Mouse (Mus musculus): ENCODE results near the gene Ube2a. TPM values are rescaled to one million over a fixed set of nuclear protein-coding genes. Genes with fewer than 3 reads are reported as not detected.
A peak's percentile ranks its signal among the peaks of the same experiment; 100 is the strongest.
"Not testable (repeated sequence)": the region's sequence is repeated elsewhere in the genome, so short reads cannot be mapped to it uniquely, and the experiment has no call there.

The Ube2a gene
- total RNA-seq (2022) = 10 to 100 TPM; 45.6 to 57.6 (median 53.9) TPM

- DNase-seq (ENCODE audit: low spot score in 2 of 2) = no peak
Measured at GRCm38 (mm10) chrX:36873765-36874164, at the start of gene Ube2a, which contains the start of gene C330007P06Rik. TSS of gene Ube2a (plus strand) at chrX:36873900. TSS of gene C330007P06Rik (minus strand) at chrX:36874111.

- DNase-seq (ENCODE audit: low spot score in 2 of 2) = no peak
Measured at GRCm38 (mm10) chrX:36823932-36824711, 49.6 kb upstream of the Ube2a start.

- no peak for DNase-seq (ENCODE audit: low spot score in 2 of 2)
Measured at GRCm38 (mm10) chrX:36825032-36825431, 48.7 kb upstream of the Ube2a start.

- DNase-seq (ENCODE audit: low spot score in 2 of 2) = no peak
Measured at GRCm38 (mm10) chrX:36826873-36827272, 46.8 kb upstream of the Ube2a start.

DNA sequence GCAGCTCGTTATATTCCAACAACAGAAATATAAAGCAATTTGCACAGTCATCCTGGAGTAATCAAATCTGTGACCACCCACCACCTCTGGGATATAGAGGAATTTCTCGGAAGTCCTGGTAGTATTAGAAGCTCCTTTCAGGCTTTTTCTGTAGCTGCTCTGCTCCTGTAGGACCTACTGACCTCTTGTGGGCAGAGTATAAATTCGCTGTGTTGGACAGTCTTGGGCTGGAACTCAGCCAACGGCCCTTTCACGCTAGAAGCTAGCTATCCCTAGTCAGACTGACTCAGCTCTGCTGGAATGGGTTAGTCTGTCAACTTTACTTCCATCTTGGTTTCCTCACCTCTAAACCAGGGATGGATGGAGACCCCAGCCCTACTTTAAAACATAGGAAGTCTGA is 43.4 kb upstream of the Ube2a start:
- no peak for DNase-seq (ENCODE audit: low spot score in 2 of 2)

GRCm38 (mm10) chrX:36831632-36832031 is 42.1 kb upstream of the Ube2a start:
- DNase-seq (ENCODE audit: low spot score in 2 of 2) = no peak

DNA sequence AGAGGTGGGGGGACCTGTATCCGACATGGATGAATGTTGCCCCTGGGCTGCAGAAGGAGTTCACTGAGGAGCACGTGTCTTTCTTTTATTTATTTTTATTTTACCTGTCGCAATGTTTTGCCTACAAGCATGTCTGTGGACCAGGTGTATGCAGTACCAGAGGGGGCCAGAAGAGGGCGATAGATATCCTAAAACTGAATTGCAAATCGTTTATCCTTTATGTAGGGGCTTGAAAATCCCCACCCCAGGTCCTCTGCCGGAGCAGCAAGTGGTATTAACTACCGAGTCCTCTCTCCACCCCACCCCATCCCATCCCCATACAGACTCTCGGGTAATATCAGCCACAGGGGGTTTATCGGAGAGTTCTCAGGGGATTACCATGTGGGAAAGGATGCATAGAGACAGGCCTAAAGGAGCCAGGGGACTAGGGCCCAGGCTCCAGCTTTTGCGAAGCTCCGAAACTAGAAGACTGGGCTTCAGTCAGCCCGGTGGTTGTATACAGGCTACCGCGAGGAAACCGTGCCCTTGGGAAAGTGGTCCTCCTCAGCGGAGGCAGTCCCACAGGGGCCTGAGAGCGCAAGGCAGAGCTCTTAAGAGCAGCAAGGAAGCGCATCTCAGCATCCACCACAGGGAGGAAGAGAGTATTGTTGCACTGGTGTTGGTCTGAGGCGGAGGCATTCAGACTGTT is 40.2 kb upstream of the Ube2a start:
- peak; percentile 11 to 55 for DNase-seq (ENCODE audit: low spot score in 2 of 2)

DNA sequence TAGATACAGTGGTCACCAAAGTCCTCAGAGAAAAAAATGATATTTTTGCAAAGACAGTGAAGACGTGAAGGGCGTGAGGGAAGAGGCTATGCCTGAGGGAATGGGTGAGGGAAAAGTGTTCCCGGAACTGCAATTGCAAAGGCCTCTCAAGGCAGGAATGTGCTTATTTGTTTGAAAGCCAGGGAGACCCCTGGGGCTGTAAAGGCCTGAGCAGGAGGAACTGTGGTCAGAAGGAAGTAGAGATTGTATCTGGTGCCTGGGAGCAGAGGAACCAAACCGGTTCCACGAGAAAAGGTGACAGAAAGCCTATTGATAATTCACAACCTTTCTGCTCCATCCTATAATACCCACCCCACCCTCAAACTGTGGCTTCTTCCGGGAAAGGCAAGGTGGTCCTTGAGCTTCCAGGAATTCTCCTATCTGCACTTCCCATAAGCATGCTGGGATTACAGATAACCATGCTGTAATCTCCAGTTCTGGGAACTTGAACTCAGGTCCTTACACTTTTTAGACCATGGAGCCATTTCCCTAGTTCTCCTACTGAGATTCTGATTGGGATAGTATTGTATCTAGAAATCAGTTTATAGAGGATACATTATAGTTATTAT is 36.5 kb upstream of the Ube2a start:
- no peak for DNase-seq (ENCODE audit: low spot score in 2 of 2)

- DNase-seq (ENCODE audit: low spot score in 2 of 2) = no peak
Measured at GRCm38 (mm10) chrX:36839391-36839790, 34.3 kb upstream of the Ube2a start.

DNA sequence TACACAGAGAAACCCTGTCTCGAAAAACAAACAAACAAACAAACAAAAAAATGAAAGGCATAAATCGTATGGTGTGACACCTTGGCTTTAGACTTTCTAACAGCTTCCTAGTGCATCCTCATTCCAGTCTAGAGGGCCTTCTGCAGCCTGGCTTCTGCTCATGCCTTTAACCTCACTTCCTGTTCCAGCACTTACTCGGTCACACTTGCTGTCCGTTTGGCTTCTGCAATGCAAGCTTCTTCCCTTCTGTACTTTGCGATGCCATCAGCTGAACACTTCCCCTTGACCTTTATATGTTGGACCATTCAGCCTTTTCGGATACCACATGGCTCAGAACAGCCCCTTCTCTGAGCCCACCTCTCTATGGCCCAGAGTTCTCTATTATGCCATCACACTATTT is 32.0 kb upstream of the Ube2a start:
- DNase-seq (ENCODE audit: low spot score in 2 of 2) = no peak

DNA sequence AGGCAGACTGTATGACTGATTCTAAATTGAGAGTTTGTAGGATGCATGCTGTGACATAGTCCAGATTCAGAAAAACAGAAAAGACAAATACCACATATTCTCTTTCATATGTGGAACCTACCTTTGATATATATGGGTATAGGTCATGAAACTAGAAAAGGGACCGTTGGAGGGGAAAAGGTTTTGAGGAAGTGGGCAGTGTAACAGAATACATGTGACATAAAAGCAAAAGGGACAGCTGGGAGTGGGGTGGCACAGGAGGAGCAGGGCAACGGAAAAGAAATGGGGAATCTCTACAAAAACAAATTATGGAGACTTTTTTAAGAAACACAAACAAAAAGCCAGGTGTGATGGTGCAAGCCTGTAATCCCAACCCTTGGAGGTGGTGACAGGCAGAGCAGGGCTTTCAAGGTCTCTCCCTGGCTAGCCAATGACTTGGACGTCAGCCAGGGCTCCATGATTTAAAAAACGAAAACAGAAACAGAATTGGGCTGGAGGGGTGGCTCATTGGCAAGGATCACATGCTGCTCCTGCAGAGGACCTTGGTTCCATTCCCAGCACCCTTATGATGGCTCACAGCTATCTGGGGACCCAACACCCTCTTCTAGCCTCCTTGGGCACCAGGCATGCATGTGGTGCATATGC is 30.2 kb upstream of the Ube2a start:
- DNase-seq (ENCODE audit: low spot score in 2 of 2) = no peak

- DNase-seq (ENCODE audit: low spot score in 2 of 2) = no peak
Measured at GRCm38 (mm10) chrX:36847152-36847551, 26.5 kb upstream of the Ube2a start.

GRCm38 (mm10) chrX:36852631-36853030 is 21.1 kb upstream of the Ube2a start:
- no peak for DNase-seq (ENCODE audit: low spot score in 2 of 2)

DNA sequence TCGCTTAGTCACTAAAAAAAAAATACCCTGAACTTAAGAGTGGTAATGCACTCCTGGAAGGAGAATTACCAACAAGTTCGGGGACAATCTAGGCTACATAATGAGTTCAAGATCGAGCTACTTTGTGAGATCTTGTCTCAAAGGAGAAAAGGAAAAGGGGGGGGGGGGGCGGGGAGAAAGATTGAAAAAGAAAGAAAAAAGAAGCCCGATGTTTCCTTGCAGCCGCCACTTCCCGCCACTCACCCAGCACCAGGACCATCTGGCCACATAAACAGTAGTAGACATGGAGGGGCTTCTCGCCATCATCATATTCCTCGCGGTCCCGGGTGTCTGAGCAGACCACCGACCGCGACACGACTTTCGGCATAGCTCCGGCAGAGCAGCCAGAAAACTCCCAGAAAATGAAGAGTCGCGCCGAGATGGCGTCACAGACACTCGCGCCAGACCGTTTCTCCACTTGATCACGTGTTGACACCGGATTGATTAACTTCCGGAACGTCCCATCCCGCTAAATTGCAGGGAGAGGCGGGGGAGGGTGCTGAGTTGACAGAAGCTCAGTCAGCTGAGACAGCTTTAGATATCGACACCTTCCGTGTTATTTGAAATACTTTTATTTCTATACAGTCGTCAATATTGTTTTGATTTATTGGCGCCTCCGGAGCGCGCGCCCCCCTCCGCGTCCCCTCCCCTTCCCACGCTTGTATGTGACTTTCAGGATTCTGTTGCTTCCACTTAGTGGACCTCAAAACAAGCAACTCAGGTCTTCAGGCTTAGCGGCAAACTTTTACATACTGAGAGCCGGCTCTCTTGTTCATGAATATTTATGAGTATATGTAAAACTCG is 9.7 kb upstream of the Ube2a start:
- DNase-seq (ENCODE audit: low spot score in 2 of 2) = peak; percentile 73 to 78

DNA sequence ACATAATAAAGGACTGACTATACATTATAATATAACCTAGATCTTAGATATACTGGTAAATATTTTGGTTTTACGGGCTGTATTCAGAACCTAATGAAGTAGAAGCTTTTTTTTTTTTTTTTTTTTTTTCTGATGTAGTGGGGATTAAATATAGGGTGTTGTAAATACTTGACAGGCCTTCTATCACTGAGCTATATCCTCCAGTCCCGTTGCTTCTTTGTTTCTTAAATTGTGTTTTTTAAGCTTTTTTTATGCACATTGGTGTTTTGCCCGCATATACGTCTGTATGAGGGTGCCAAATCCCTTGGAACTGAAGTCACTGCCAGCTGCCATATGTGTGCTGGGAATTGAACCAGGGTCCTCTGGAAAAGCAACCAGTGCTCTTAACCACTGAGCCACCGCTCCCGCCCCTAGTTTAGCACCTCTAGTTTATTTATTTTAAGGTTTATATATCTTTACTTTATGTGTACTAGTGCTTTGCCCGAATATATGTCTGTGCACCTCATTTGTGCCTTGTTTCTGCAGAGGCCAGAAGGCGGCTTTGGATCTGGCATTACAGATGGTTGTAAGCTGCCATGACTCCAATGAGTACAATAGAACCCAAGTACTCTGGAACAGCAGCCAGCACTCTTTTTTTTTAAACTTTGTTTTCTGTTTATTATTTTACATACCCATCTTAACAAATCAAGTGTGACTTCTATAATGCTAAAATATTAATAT is 8.9 kb upstream of the Ube2a start:
- DNase-seq (ENCODE audit: low spot score in 2 of 2) = no peak

DNA sequence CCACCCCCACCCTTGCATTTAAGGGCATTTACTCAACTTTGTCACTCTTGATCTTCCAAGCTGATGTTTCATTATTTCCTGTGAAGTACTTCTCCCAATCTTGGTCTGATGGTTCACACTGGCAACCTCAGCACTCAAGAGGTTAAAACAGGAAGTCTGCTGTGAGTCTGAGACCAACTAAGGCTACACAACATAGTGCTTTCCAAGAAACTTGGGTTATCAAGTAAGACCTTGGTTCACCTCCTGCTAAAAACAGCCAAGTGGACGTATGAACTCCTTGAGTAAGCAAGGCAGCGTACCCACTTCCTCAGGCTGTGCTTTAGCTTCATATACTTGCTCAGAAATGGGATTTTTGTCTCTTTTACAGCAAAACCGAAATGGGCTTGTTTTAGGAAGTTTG is 3.3 kb upstream of the Ube2a start:
- DNase-seq (ENCODE audit: low spot score in 2 of 2) = no peak

GRCm38 (mm10) chrX:36874178-36874696 is 537 bp downstream of the Ube2a start:
- DNase-seq (ENCODE audit: low spot score in 2 of 2) = peak; percentile 58 to 79

DNA sequence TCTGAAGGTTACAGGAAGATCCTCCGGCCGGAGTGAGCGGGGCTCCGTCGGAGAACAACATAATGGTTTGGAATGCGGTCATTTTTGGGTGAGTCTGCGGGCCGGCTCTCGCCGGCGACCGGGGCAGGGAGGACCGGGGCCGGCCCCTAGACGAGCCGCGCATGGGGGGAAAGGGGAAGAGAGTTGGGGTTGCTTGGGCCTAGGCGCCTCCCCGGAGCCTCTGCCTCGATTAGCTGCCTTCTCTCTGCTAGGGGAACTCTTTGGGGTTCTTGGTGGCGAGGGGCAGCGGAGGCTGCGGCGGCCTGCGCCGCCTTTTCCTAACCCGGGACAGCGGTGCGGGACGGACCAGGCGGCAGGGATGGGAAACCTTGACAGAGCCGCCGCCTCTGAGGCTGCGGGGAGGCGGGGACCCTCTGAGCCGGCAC is 1.0 kb downstream of the Ube2a start:
- peak in 1 of 2 experiments; percentile 4 for DNase-seq (ENCODE audit: low spot score in 2 of 2)

- DNase-seq (ENCODE audit: low spot score in 2 of 2) = no peak
Measured at GRCm38 (mm10) chrX:36884719-36885118, 11.0 kb downstream of the Ube2a start.

DNA sequence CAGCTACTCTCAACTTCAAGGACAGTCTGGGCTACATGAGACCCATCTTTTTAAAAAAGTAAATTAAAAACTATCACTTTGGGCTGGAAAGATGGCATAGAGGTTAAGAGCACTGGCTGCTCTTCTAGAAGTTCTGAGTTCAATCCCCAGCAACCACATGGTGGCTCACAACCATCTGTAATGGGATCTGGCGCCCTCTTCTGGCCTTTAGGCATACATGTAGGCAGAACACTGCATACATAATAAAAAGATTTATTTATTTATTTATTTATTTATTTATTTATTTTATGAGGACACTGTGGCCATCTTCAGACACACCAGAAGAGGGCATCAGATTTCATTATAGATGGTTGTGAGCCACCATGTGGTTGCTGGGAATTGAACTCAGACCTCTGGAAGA is 25.2 kb downstream of the Ube2a start:
- DNase-seq (ENCODE audit: low spot score in 2 of 2) = not testable (repeated sequence)

All from layer of hippocampus, adult 8-10 months (tissue).